Comparison of ENCODE assay signal across 9 mouse cellular contexts in genomic region chr9:29145901-29146300, GRCm38 (mm10).
DNase-seq lines count a peak whose midpoint lies in the region; ATAC-seq lines count a peak whose summit lies in the region.
"Had no signal": no experiment of that assay in that cellular context is flagged by ENCODE, and none has a peak within 500 bp of the region (broad histone marks: within the 10 kb centered on the region; RNA-seq: fewer than 3 reads in every experiment).

No protein-coding gene starts in this region.

- no peaks in the 10 kb centered on the region for H3K4me1 ChIP-seq in hindbrain, embryonic 10.5 days (replicated peaks)
- H3K4me1 ChIP-seq in hindbrain, embryonic 16.5 days (ENCODE audit: control insufficient read depth, insufficient read depth, low read depth, low read length): peaks cover 2% of the 10 kb centered on the region; the same call in 1 of the 2 replicates
- H3K4me1 ChIP-seq in embryonic facial prominence, embryonic 10.5 days: no peaks in the 10 kb centered on the region

- no peak overlapping the region for H3K4me3 ChIP-seq in hindbrain, embryonic 10.5 days
- no peak overlapping the region for H3K4me3 ChIP-seq in hindbrain, embryonic 16.5 days (ENCODE audit: low read length)
- no peak overlapping the region for H3K4me3 ChIP-seq in embryonic facial prominence, embryonic 10.5 days

- H3K27me3 ChIP-seq in hindbrain, embryonic 10.5 days (ENCODE audit: insufficient read depth, poor library complexity, severe bottlenecking): no peaks in the 10 kb centered on the region
- H3K27me3 ChIP-seq in hindbrain, embryonic 16.5 days (replicated peaks; ENCODE audit: control insufficient read depth, insufficient read depth, low read length): no peaks in the 10 kb centered on the region
- H3K27me3 ChIP-seq in embryonic facial prominence, embryonic 10.5 days (replicated peaks; ENCODE audit: low read depth, poor library complexity, severe bottlenecking): no peaks in the 10 kb centered on the region

- no peak overlapping the region for H3K4me2 ChIP-seq in hindbrain, embryonic 16.5 days (ENCODE audit: low read length)

- H3K36me3 ChIP-seq in hindbrain, embryonic 10.5 days: no peaks in the 10 kb centered on the region
- H3K36me3 ChIP-seq in hindbrain, embryonic 16.5 days (ENCODE audit: control insufficient read depth, insufficient read depth, low read length): no peaks in the 10 kb centered on the region
- H3K36me3 ChIP-seq in embryonic facial prominence, embryonic 10.5 days (replicated peaks): no peaks in the 10 kb centered on the region
- H3K36me3 ChIP-seq: G1E had no signal

- 15% methylated on average over 4 of the region's 4 CpGs for whole genome bisulfite sequencing in hindbrain, embryonic 10.5 days
- 25% methylated on average over 4 of the region's 4 CpGs for WGBS in hindbrain, embryonic 16.5 days
- WGBS in embryonic facial prominence, embryonic 10.5 days: 19% methylated on average over 4 of the region's 4 CpGs

- H3K9ac ChIP-seq in hindbrain, embryonic 16.5 days (ENCODE audit: low read depth, low read length): no peak overlapping the region

- ATAC-seq in hindbrain, embryonic 16.5 days: no peak

- H3K9me3 ChIP-seq in hindbrain, embryonic 10.5 days: no peaks in the 10 kb centered on the region
- H3K9me3 ChIP-seq in hindbrain, embryonic 16.5 days (ENCODE audit: control insufficient read depth, low read length): no peaks in the 10 kb centered on the region
- H3K9me3 ChIP-seq in embryonic facial prominence, embryonic 10.5 days: no peaks in the 10 kb centered on the region

- no peak overlapping the region for H3K27ac ChIP-seq in hindbrain, embryonic 10.5 days
- no peak overlapping the region for H3K27ac ChIP-seq in hindbrain, embryonic 16.5 days (ENCODE audit: low read depth, low read length)
- H3K27ac ChIP-seq in embryonic facial prominence, embryonic 10.5 days (replicated peaks): no peak overlapping the region

- DNase-seq in hindbrain, embryonic 10.5 days (ENCODE audit: low spot score): peak; percentile 38
- peak; percentile 65 for DNase-seq in NIH3T3 (ENCODE audit: low read depth)
- DNase-seq in embryonic facial prominence, embryonic 10.5 days (ENCODE audit: low spot score): peak; percentile 63
- DNase-seq in lung, postnatal 10 days: peak; percentile 73
- no peak for DNase-seq in thymus, postnatal 0 days (ENCODE audit: low spot score)
- no peak for DNase-seq in spleen, postnatal 10 days (ENCODE audit: low spot score in 2 of 2)
- DNase-seq in thymus, postnatal 10 days (ENCODE audit: low spot score in 2 of 2): no peak

Comparison
In these comparisons a context has a peak if more than half of its experiments do, and no peak if none do; other contexts are left out.
1. DNase-seq: peak in hindbrain, embryonic 10.5 days (single experiment), NIH3T3 (single experiment), embryonic facial prominence, embryonic 10.5 days (single experiment) and lung, postnatal 10 days (single experiment); none in thymus, postnatal 0 days (single experiment), spleen, postnatal 10 days (0 of 2) and thymus, postnatal 10 days (0 of 2).